Mouse (Mus musculus): Measurements from ENCODE around the gene Tmub2. TPM values are rescaled to one million over a fixed set of nuclear protein-coding genes. Genes with fewer than 3 reads are reported as not detected.

Tmub2 gene
- polyA plus RNA-seq, 1 experiment from 2014 or later: 64.5 TPM

DNA sequence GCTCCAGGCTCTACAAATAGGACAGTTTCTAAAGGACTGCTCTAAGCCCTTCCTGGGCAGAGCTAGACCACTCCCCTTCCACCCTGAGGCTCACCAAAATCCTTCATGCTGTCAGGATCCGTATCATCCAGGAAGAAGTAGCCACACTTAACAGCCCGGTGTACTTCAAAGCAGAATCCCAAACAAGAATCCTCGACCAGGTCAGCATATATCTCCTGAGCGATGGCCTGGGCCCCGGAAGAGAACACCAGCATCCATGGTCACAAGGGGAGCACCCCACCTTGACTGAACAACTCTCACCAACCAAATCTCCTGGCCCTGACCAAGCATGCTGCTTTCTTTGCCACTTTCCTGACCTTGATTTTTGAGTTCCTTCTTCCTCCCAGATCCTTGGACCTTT is 9.7 kb downstream of the Tmub2 start:
- no peaks in the 10 kb centered on the region for H3K9me3 ChIP-seq (ENCODE audit: control insufficient read depth, low read length)
- ATAC-seq (ENCODE audit: insufficient read depth, low FRiP score, low TSS enrichment) (no peak), DNase-seq (ENCODE audit: low spot score) (no peak)
- H3K4me1 ChIP-seq (ENCODE audit: control insufficient read depth, insufficient read depth, low read length): peaks cover 9% of the 10 kb centered on the region; the same call in 1 of the 2 replicates
- 79% methylated on average over 5 of the region's 5 CpGs for WGBS
- H3K27me3 ChIP-seq (ENCODE audit: control insufficient read depth, insufficient read depth, low read length): no peaks in the 10 kb centered on the region
- peaks cover 17% of the 10 kb centered on the region for H3K36me3 ChIP-seq (ENCODE audit: control insufficient read depth, insufficient read depth, low read length)
- no peak overlapping the region for H3K4me2 ChIP-seq (ENCODE audit: low read depth)
- H3K9ac ChIP-seq (ENCODE audit: low read length): peak overlapping the region; percentile 95; the same call in 1 of the 2 replicates
- H3K4me3 ChIP-seq (ENCODE audit: low read depth, low read length): peak overlapping the region; percentile 93; the same call in 1 of the 2 replicates
- H3K27ac ChIP-seq (ENCODE audit: low read depth, low read length): peak overlapping the region; percentile 99

DNA sequence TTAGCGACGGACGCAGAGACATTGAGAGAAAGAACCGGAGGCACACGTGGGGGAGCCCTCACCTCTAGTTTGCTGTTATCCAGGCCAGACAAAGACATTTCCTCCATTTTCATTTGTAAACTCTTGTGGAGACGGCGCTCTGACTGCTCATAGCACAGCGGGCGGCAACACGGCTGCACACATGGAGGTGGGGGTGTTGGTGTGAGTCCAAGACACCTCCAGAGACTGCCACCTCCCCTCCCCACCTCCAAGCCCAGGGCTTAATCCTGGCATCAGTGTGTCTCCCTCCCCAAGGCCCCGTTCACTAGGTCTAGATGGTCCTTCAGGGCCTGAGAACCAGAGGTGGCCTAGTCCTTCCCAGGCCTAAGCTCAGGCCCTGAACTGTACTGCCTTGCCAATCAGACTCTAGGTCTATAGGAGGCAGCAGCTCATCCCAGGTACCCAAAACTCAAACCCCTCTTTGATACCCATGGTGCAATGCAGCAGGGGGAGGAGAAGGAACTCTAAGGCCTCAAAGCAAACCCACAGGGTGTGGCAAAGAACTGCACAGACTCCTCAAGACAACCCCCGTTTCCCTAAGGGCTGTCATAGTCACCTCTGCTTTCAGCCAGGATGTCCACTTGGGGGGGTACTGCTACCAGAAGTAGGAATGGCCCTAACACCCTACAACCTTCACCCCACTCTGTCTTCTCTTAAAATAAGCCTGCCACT is 10.3 kb downstream of the Tmub2 start:
- no peaks in the 10 kb centered on the region for H3K27me3 ChIP-seq (ENCODE audit: control insufficient read depth, insufficient read depth, low read length)
- H3K9me3 ChIP-seq (ENCODE audit: control insufficient read depth, low read length): no peaks in the 10 kb centered on the region
- no peak for DNase-seq (ENCODE audit: low spot score)
- peak overlapping the region; percentile 95 for H3K9ac ChIP-seq (ENCODE audit: low read length)
- peak overlapping the region; percentile 93 for H3K4me3 ChIP-seq (ENCODE audit: low read depth, low read length)
- H3K4me1 ChIP-seq (ENCODE audit: control insufficient read depth, insufficient read depth, low read length): peaks cover 9% of the 10 kb centered on the region; the same call in 1 of the 2 replicates
- ATAC-seq (ENCODE audit: insufficient read depth, low FRiP score, low TSS enrichment): no peak
- H3K4me2 ChIP-seq (ENCODE audit: low read depth): peak overlapping the region; percentile 70
- WGBS: 78% methylated on average over 12 of the region's 12 CpGs
- peak overlapping the region; percentile 99 for H3K27ac ChIP-seq (ENCODE audit: low read depth, low read length)
- peaks cover 17% of the 10 kb centered on the region for H3K36me3 ChIP-seq (ENCODE audit: control insufficient read depth, insufficient read depth, low read length)

- H3K4me1 ChIP-seq (ENCODE audit: control insufficient read depth, insufficient read depth, low read length): peaks cover 9% of the 10 kb centered on the region; the same call in 1 of the 2 replicates
- ATAC-seq (ENCODE audit: insufficient read depth, low FRiP score, low TSS enrichment) (peak; percentile 48; the same call in 1 of the 2 replicates), DNase-seq (ENCODE audit: low spot score) (peak; percentile 77)
- H3K36me3 ChIP-seq (ENCODE audit: control insufficient read depth, insufficient read depth, low read length): peaks cover 14% of the 10 kb centered on the region
- WGBS: under 1% methylated on average over 41 of the region's 73 CpGs
- H3K9me3 ChIP-seq (ENCODE audit: control insufficient read depth, low read length): no peaks in the 10 kb centered on the region
- H3K4me3 ChIP-seq (ENCODE audit: low read depth, low read length): peak overlapping the region; percentile 93
- H3K27me3 ChIP-seq (ENCODE audit: control insufficient read depth, insufficient read depth, low read length): no peaks in the 10 kb centered on the region
- H3K27ac ChIP-seq (ENCODE audit: low read depth, low read length): peak overlapping the region; percentile 99
- H3K9ac ChIP-seq (ENCODE audit: low read length): peak overlapping the region; percentile 95
- peak overlapping the region; percentile 70 for H3K4me2 ChIP-seq (ENCODE audit: low read depth)
Measured at GRCm38 (mm10) chr11:102295598-102296471, 11.1 kb downstream of the Tmub2 start.

DNA sequence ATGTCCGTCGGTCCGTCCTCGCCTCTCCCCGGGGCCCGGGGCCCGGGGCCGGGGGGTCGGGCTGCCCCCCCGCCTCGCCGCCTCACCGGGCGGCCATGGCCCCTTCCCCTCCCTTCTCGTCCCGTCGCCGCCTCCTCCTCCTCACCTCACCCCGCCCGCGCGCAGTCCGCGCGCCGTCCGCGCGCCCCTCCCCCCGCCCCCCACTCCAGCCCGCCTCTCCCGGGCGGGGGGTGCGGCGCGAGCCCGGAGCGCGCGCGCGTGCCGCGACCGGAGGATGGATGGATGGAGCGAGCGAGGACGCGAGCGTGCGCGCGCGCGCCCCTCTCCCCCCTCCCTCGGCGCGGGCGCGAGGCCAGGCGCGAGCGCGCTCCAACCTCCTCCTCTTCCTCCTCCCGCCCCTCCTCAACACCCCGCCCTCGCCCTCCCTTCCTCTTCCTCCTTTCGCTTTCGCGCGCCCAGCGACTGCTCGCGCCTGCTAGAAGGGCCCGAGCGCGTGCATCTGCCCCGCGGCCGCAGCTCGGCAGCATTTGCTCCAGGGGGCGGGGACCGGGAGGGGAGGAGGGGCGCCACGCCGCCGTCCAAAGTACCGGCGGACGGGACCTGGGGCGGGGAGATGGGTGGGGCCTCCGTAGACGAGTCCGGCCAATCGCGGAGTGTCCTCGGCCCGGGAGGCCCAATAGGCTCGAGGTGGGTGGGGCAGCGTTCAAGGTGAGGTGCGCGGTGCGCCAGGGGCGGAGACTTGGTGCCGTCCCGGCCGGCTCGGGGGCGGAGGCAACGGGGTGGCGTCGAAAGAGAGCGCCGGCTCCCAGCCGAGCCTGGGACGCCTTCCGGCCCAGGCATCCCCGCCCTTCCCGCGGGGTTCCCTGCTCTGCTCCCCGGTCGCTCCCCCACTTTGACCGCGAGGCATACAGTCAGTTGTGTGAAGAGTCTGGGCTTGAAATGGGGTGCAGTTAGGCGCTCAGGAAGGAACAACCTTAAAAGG is 12.1 kb downstream of the Tmub2 start, which contains the start of gene Atxn7l3:
Gene Atxn7l3 (minus strand): TSS at position 141 of the 982 bp plus-strand sequence.
- H3K27ac ChIP-seq (ENCODE audit: low read depth, low read length): peak within 1 kb of the TSS; percentile 99
- peak within 1 kb of the TSS; percentile 95 for H3K9ac ChIP-seq (ENCODE audit: low read length)
- H3K4me1 ChIP-seq (ENCODE audit: control insufficient read depth, insufficient read depth, low read length): peaks cover 9% of the 10 kb centered on the region; the same call in 1 of the 2 replicates
- H3K4me3 ChIP-seq (ENCODE audit: low read depth, low read length): peak within 1 kb of the TSS; percentile 93
- H3K9me3 ChIP-seq (ENCODE audit: control insufficient read depth, low read length): no peaks in the 10 kb centered on the region
- WGBS: under 1% methylated on average over 55 of the region's 125 CpGs
- no peaks in the 10 kb centered on the region for H3K27me3 ChIP-seq (ENCODE audit: control insufficient read depth, insufficient read depth, low read length)
- H3K4me2 ChIP-seq (ENCODE audit: low read depth): peak within 1 kb of the TSS; percentile 70
- peaks cover 8% of the 10 kb centered on the region for H3K36me3 ChIP-seq (ENCODE audit: control insufficient read depth, insufficient read depth, low read length)
- ATAC-seq (ENCODE audit: insufficient read depth, low FRiP score, low TSS enrichment): peak; percentile 89
- peak; percentile 99 for DNase-seq (ENCODE audit: low spot score)

- Histone ChIP-seq H3K4me3 (ENCODE audit: low read depth, low read length) (peak overlapping the region; percentile 93), H3K4me1 (ENCODE audit: control insufficient read depth, insufficient read depth, low read length) (peaks cover 9% of the 10 kb centered on the region; the same call in 1 of the 2 replicates), H3K27me3 (ENCODE audit: control insufficient read depth, insufficient read depth, low read length) (no peaks in the 10 kb centered on the region), H3K4me2 (ENCODE audit: low read depth) (peak overlapping the region; percentile 70), H3K36me3 (ENCODE audit: control insufficient read depth, insufficient read depth, low read length) (no peaks in the 10 kb centered on the region; the same call in 1 of the 2 replicates), H3K27ac (ENCODE audit: low read depth, low read length) (peak overlapping the region; percentile 99), H3K9me3 (ENCODE audit: control insufficient read depth, low read length) (no peaks in the 10 kb centered on the region), H3K9ac (ENCODE audit: low read length) (peak overlapping the region; percentile 71)
- peak; percentile 49 for ATAC-seq (ENCODE audit: insufficient read depth, low FRiP score, low TSS enrichment)
- 28% methylated on average over 27 of the region's 27 CpGs for WGBS
- DNase-seq (ENCODE audit: low spot score): peak; percentile 39
Measured at GRCm38 (mm10) chr11:102297577-102298556, 13.1 kb downstream of the Tmub2 start.

- 0% methylated on average over 1 of the region's 1 CpGs for WGBS
- no peak overlapping the region for H3K9ac ChIP-seq (ENCODE audit: low read length)
- H3K4me3 ChIP-seq (ENCODE audit: low read depth, low read length): no peak overlapping the region
- ATAC-seq (ENCODE audit: insufficient read depth, low FRiP score, low TSS enrichment) (no peak), DNase-seq (ENCODE audit: low spot score) (peak; percentile 76)
- peaks cover 5% of the 10 kb centered on the region; the same call in 1 of the 2 replicates for H3K4me1 ChIP-seq (ENCODE audit: control insufficient read depth, insufficient read depth, low read length)
- no peaks in the 10 kb centered on the region for H3K27me3 ChIP-seq (ENCODE audit: control insufficient read depth, insufficient read depth, low read length)
- no peaks in the 10 kb centered on the region for H3K36me3 ChIP-seq (ENCODE audit: control insufficient read depth, insufficient read depth, low read length)
- H3K9me3 ChIP-seq (ENCODE audit: control insufficient read depth, low read length): no peaks in the 10 kb centered on the region
- no peak overlapping the region for H3K27ac ChIP-seq (ENCODE audit: low read depth, low read length)
- H3K4me2 ChIP-seq (ENCODE audit: low read depth): no peak overlapping the region
Measured at GRCm38 (mm10) chr11:102299839-102300238, 15.1 kb downstream of the Tmub2 start.

DNA sequence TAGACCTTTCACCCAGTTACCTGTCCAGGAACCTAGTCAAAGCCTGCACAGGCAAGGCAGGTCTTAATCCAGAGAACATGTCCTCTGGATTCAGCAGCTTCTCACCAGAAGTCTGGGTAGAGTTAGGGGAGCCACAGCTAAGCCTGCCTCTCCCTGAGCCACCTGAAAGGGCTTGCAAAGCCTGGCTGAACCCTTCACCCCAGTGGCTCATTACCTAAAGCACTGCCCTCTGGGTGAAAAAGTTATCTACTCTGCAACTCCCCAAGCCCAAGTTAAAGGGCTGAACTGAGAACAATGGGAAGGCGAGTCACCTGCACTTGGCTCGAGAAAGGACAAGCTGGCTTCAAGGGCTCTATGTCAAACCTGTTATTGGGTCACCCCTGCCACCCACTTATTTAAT is 19.4 kb downstream of the Tmub2 start:
- DNase-seq (ENCODE audit: low spot score): no peak
- H3K27me3 ChIP-seq (ENCODE audit: control insufficient read depth, insufficient read depth, low read length): no peaks in the 10 kb centered on the region
- no peak for ATAC-seq (ENCODE audit: insufficient read depth, low FRiP score, low TSS enrichment)
- H3K27ac ChIP-seq (ENCODE audit: low read depth, low read length): no peak overlapping the region
- 48% methylated on average over 2 of the region's 2 CpGs for WGBS
- no peaks in the 10 kb centered on the region for H3K4me1 ChIP-seq (ENCODE audit: control insufficient read depth, insufficient read depth, low read length)
- H3K36me3 ChIP-seq (ENCODE audit: control insufficient read depth, insufficient read depth, low read length): peaks cover 12% of the 10 kb centered on the region
- no peaks in the 10 kb centered on the region for H3K9me3 ChIP-seq (ENCODE audit: control insufficient read depth, low read length)
- H3K4me2 ChIP-seq (ENCODE audit: low read depth): no peak overlapping the region
- no peak overlapping the region for H3K4me3 ChIP-seq (ENCODE audit: low read depth, low read length)
- H3K9ac ChIP-seq (ENCODE audit: low read length): no peak overlapping the region
